Mouse (Mus musculus): ENCODE measurements around the gene Disp2.

DNA sequence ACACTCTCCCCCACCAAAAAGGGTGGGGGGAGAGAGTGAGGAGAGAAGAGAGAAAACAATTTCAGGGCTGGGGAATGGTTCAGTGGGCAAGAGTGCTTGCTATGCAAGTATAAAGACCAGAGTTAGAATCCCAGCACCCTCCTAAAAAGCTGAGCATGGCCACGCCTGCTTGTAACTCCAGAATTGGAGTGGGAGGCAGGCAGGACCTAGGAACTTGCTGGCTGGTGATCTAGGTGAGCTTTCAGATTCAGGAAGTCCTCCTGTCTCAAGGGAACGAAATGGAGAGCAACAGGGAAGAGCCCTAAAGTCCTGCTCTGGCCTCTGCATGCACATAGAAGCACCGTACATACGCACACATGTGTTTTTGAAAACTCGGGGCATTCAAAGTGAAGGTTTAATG lies 43.3 kb downstream of the Disp2 start:
- TF ChIP-seq CTCF (IDR thresholded peaks at IDR 0.05; ENCODE audit: borderline replicate concordance, insufficient read depth, low read depth, low read length) (no peak), POLR2A (IDR thresholded peaks at IDR 0.05; ENCODE audit: borderline replicate concordance, insufficient read depth, low read length) (no peak)

All from cerebellum, adult 2 months (tissue).